Mouse (Mus musculus): Measurements from ENCODE around the gene Znhit3. TPM values are rescaled to one million over a fixed set of nuclear protein-coding genes. Genes with fewer than 3 reads are reported as not detected.
A peak's percentile ranks its signal among the peaks of the same experiment; 100 is the strongest.

Gene Znhit3
- polyA plus RNA-seq, 1 experiment from 2014 or later: 27.5 TPM

DNA sequence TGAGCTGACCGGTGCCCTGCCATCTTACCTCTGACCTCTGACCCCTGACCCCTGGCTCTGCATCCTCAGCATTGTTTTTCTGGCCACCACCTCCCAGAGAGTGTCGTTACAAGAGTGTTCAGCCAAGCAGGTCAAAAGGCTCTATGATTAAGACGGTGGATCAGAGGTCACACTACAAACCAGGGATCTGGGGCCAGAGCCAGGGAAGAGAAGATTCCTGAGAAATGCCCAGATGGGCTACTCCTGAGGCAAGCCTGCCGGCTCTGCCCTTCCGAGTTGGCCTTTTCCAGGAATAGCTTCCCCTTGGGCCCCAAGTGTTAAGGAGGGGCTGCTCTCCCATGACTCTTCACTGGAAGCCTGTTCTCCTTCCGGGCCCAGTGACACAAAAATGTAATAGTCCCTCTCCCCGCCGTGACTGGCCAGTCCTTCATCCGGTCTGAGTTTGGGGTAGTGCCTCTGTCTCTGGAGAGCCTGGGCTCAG, 43.6 kb upstream of the Znhit3 start:
- Histone ChIP-seq H3K4me2 (replicated peaks; ENCODE audit: low read depth, low read length) (0 out of 2 replicates have a peak overlapping the region, but pooled peaks have one; percentile 17), H3K4me3 (ENCODE audit: low read depth, low read length) (no peak overlapping the region), H3K9ac (replicated peaks; ENCODE audit: low read depth) (no peak overlapping the region), H3K4me1 (ENCODE audit: insufficient read depth, low read depth, low read length) (peaks cover 3% of the 10 kb centered on the region; the same call in 1 of the 2 replicates), H3K27ac (ENCODE audit: low read length) (peak overlapping the region; percentile 35; the same call in 1 of the 2 replicates), H3K27me3 (replicated peaks; ENCODE audit: insufficient read depth, low read length) (peaks cover 3% of the 10 kb centered on the region; the same call in 1 of the 2 replicates), H3K9me3 (ENCODE audit: low read length) (no peaks in the 10 kb centered on the region), H3K36me3 (ENCODE audit: insufficient read depth, low read length) (no peaks in the 10 kb centered on the region)
- ATAC-seq (peak; percentile 69), DNase-seq (ENCODE audit: low spot score) (peak; percentile 53)
- TF ChIP-seq CTCF (IDR thresholded peaks at IDR 0.05) (no peak), EP300 (IDR thresholded peaks at IDR 0.05) (0 out of 2 replicates have a peak, but pooled peaks have one; percentile 24)
- WGBS: 4% methylated on average over 9 of the region's 9 CpGs

DNA sequence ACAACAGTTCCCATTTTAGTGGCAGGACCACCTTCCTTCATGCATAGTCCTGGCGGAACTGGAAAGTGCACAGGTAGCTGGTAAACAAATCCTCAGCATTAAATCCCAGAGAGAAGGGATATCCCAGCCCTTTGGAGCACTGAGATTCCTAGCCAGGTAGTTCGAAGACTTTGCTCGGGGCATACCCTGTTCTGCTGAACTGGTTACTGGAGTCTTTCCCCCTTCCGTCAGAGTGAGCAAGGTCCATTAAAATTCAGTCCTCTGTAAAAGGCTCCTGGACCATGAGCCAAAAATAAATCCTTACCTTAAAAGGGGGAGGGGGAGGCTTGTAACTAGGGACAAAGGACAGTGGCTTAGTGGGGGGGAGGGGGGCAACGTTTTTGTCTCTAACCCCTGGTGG, 43.0 kb upstream of the Znhit3 start:
- ATAC-seq: no peak
- H3K4me2 ChIP-seq (replicated peaks; ENCODE audit: low read depth, low read length): 0 out of 2 replicates have a peak overlapping the region, but pooled peaks have one; percentile 17
- H3K4me1 ChIP-seq (ENCODE audit: insufficient read depth, low read depth, low read length): peaks cover 3% of the 10 kb centered on the region; the same call in 1 of the 2 replicates
- no peak for DNase-seq (ENCODE audit: low spot score)
- H3K36me3 ChIP-seq (ENCODE audit: insufficient read depth, low read length): no peaks in the 10 kb centered on the region
- no peak overlapping the region for H3K9ac ChIP-seq (replicated peaks; ENCODE audit: low read depth)
- H3K4me3 ChIP-seq (ENCODE audit: low read depth, low read length): no peak overlapping the region; the same call in 1 of the 2 replicates
- no peak overlapping the region for H3K27ac ChIP-seq (ENCODE audit: low read length)
- peaks cover 3% of the 10 kb centered on the region; the same call in 1 of the 2 replicates for H3K27me3 ChIP-seq (replicated peaks; ENCODE audit: insufficient read depth, low read length)
- TF ChIP-seq EP300 (IDR thresholded peaks at IDR 0.05) (no peak), CTCF (IDR thresholded peaks at IDR 0.05) (no peak)
- H3K9me3 ChIP-seq (ENCODE audit: low read length): no peaks in the 10 kb centered on the region
- 43% methylated on average over 5 of the region's 5 CpGs for WGBS

DNA sequence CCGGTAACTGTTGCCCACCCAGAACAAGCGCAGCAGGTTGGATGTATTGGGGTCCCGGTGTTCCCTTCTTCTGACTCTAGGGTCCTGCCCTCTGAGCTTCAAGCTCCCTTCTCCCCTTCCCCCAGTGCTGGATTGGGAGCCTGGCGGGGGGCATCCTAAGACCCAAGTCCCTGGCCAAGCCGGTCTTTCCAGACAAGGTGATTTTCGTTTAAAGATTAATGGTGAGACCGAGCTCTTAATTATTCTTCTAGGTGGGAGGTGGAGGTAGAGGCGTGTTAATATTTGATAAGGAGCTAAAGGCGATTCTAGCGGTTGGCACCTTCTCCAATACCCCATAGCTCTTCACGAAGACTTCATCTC, 42.1 kb upstream of the Znhit3 start:
- Histone ChIP-seq H3K9me3 (ENCODE audit: low read length) (no peaks in the 10 kb centered on the region), H3K9ac (replicated peaks; ENCODE audit: low read depth) (no peak overlapping the region), H3K4me3 (ENCODE audit: low read depth, low read length) (peak overlapping the region; percentile 27; the same call in 1 of the 2 replicates), H3K27me3 (replicated peaks; ENCODE audit: insufficient read depth, low read length) (peaks cover 3% of the 10 kb centered on the region; the same call in 1 of the 2 replicates), H3K27ac (ENCODE audit: low read length) (no peak overlapping the region), H3K4me1 (ENCODE audit: insufficient read depth, low read depth, low read length) (peaks cover 3% of the 10 kb centered on the region; the same call in 1 of the 2 replicates), H3K36me3 (ENCODE audit: insufficient read depth, low read length) (no peaks in the 10 kb centered on the region), H3K4me2 (replicated peaks; ENCODE audit: low read depth, low read length) (peak overlapping the region; percentile 35)
- TF ChIP-seq CTCF (IDR thresholded peaks at IDR 0.05) (no peak), EP300 (IDR thresholded peaks at IDR 0.05) (no peak)
- WGBS: 7% methylated on average over 11 of the region's 11 CpGs
- no peak for ATAC-seq
- no peak for DNase-seq (ENCODE audit: low spot score)

DNA sequence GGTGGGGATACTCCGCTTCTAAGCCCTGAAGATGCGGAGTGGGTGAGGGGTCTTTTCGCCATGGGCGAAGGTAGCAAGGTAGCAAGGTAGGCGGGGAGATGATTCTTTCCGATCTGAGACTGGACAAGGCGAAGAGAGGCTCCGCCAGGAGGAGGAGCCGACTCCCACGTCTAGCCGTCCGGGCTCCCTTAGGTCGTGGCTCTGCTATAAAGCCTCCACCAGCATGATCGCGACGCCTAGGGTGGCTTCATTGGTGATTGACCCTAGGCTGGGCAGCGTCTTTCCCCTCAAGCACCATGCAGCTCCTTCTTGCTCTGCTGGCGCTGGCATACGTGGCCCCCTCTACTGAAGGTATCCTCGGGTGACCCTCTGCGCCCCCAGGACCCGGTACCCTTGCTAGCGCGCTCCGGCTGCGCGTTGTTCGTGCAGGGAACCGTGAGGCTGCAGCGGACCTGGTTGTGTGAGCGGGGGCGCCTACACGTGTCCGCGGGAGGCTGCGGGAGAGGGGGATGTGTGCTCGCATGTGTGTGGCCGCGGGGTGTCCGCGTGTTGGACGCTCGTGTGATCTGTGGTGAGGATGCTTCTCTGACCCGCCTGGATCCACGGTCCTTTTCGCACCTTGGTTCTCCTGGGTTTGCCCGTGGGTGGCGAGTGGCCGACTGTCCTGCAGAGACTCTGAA, 41.6 kb upstream of the Znhit3 start, which contains the start of gene Car4:
Car4 (plus strand) TSS at position 196 of the 680 bp plus-strand sequence.
- Histone ChIP-seq H3K36me3 (ENCODE audit: insufficient read depth, low read length) (no peaks in the 10 kb centered on the region), H3K4me2 (replicated peaks; ENCODE audit: low read depth, low read length) (peak within 1 kb of the TSS; percentile 35), H3K27me3 (replicated peaks; ENCODE audit: insufficient read depth, low read length) (peaks cover 3% of the 10 kb centered on the region; the same call in 1 of the 2 replicates), H3K9ac (replicated peaks; ENCODE audit: low read depth) (no peak within 1 kb of the TSS), H3K4me1 (ENCODE audit: insufficient read depth, low read depth, low read length) (peaks cover 3% of the 10 kb centered on the region; the same call in 1 of the 2 replicates), H3K4me3 (ENCODE audit: low read depth, low read length) (peak within 1 kb of the TSS; percentile 27), H3K9me3 (ENCODE audit: low read length) (no peaks in the 10 kb centered on the region), H3K27ac (ENCODE audit: low read length) (no peak within 1 kb of the TSS)
- WGBS: 4% methylated on average over 48 of the region's 49 CpGs
- DNase-seq (ENCODE audit: low spot score) (no peak), ATAC-seq (no peak; the same call in 1 of the 2 replicates)
- TF ChIP-seq EP300 (IDR thresholded peaks at IDR 0.05) (no peak), CTCF (IDR thresholded peaks at IDR 0.05) (0 out of 2 replicates have a peak, but pooled peaks have one; percentile 2)

DNA sequence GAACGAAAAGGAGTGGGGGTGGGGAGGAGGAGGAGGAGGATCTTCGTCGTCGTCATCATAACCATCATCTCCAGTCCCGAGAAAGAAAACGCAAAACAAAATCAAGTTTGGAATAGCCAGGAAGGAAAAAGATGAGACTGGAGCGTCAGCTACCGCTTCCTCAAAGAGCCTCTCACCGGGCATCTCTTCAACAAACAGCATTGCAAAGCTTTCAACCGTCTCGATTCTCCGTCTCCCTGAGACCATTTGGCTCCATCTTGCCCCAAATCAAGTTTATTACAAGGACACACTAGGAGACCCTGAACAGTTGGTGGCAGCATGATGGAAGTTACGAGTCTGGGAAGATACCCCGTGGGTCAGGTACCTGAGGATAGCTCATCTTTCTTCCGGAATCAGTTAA, 41.0 kb upstream of the Znhit3 start:
- Histone ChIP-seq H3K36me3 (ENCODE audit: insufficient read depth, low read length) (no peaks in the 10 kb centered on the region), H3K9me3 (ENCODE audit: low read length) (no peaks in the 10 kb centered on the region), H3K9ac (replicated peaks; ENCODE audit: low read depth) (no peak overlapping the region), H3K4me2 (replicated peaks; ENCODE audit: low read depth, low read length) (peak overlapping the region; percentile 35), H3K27me3 (replicated peaks; ENCODE audit: insufficient read depth, low read length) (peaks cover 3% of the 10 kb centered on the region; the same call in 1 of the 2 replicates), H3K27ac (ENCODE audit: low read length) (no peak overlapping the region), H3K4me3 (ENCODE audit: low read depth, low read length) (peak overlapping the region; percentile 27; the same call in 1 of the 2 replicates), H3K4me1 (ENCODE audit: insufficient read depth, low read depth, low read length) (peaks cover 3% of the 10 kb centered on the region; the same call in 1 of the 2 replicates)
- WGBS: 8% methylated on average over 15 of the region's 15 CpGs
- no peak for TF ChIP-seq EP300 (IDR thresholded peaks at IDR 0.05)
- TF ChIP-seq CTCF (IDR thresholded peaks at IDR 0.05): no peak
- no peak for DNase-seq (ENCODE audit: low spot score)
- ATAC-seq: no peak

DNA sequence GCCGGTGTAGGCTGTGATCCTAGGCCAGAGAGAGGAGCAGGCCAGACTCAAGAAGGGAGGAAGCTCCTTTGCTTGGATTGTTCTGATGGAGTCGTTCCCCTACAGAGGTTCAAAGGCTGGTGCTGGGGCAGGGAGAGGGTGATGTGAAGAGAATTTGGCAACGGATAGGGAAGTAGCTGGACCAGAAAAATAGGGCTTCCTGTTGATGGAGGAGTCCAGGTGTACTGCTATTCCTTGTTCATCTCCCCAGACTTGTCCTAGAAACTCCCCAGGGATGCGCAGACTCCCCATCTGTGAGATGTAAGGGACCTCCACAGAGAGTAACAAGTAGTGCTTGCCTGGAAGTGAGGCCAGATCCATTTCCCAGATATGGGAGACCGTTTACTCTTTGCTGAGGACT, 40.2 kb upstream of the Znhit3 start:
- ATAC-seq (no peak), DNase-seq (ENCODE audit: low spot score) (no peak)
- H3K27me3 ChIP-seq (replicated peaks; ENCODE audit: insufficient read depth, low read length): peaks cover 3% of the 10 kb centered on the region; the same call in 1 of the 2 replicates
- H3K9me3 ChIP-seq (ENCODE audit: low read length): no peaks in the 10 kb centered on the region
- no peak overlapping the region for H3K27ac ChIP-seq (ENCODE audit: low read length)
- WGBS: 30% methylated on average over 5 of the region's 5 CpGs
- TF ChIP-seq CTCF (IDR thresholded peaks at IDR 0.05): no peak
- TF ChIP-seq EP300 (IDR thresholded peaks at IDR 0.05): no peak
- H3K4me1 ChIP-seq (ENCODE audit: insufficient read depth, low read depth, low read length): peaks cover 3% of the 10 kb centered on the region; the same call in 1 of the 2 replicates
- H3K4me2 ChIP-seq (replicated peaks; ENCODE audit: low read depth, low read length): no peak overlapping the region
- no peak overlapping the region for H3K4me3 ChIP-seq (ENCODE audit: low read depth, low read length)
- H3K9ac ChIP-seq (replicated peaks; ENCODE audit: low read depth): no peak overlapping the region
- H3K36me3 ChIP-seq (ENCODE audit: insufficient read depth, low read length): no peaks in the 10 kb centered on the region

Data from lung, postnatal 0 days (tissue).